Mouse (Mus musculus) thymus, adult 2 months (tissue): ENCODE results near the gene Efna2.

ENCODE experiments used
- CTCF ChIP-seq: fragments of 200-500 bp; IDR thresholded peaks from 2 replicates; pipeline ENCODE4 v1.5.1; 2012; ENCODE audit warnings: mild to moderate bottlenecking, control low read depth, low read length, moderate library complexity, borderline replicate concordance; ENCODE audit not compliant: control insufficient read depth, poor library complexity, insufficient read depth; ENCODE audit errors: extremely low read depth
- POLR2A ChIP-seq: fragments of 200-500 bp; IDR thresholded peaks from 2 replicates; pipeline ENCODE4 v1.6.1; 2012; ENCODE audit warnings: mild to moderate bottlenecking, low read length, control low read depth, moderate library complexity; ENCODE audit not compliant: control insufficient read depth, poor library complexity, insufficient read depth; ENCODE audit errors: extremely low read depth

- TF ChIP-seq CTCF: no peak
- TF ChIP-seq POLR2A: no peak
Measured at GRCm38 (mm10) chr10:80131316-80131951, 47.8 kb upstream of the Efna2 start.
